Comparison of ENCODE assay signal across 20 mouse cellular contexts in the genomic region with DNA sequence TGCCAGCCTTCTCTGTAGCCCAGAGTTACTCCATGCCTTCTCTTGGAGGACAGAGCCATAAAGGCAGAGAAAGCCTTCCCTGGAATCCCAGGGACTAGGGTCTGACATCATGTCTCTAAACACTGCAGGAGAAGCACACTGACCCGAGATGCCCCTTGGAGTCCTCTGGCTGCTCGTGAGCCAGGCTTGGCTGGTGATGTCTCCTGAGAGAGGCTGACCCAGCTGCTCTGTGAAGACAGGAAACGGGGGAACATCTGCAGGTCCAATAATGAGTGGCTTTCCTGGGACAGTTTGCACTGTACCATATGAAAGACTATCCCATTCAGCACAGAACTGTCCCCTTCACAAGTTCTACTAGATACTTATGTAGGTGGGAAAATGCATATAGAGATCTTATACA.
DNase-seq lines count a peak whose midpoint lies in the region; ATAC-seq lines count a peak whose summit lies in the region.
"Had no signal": no experiment of that assay in that cellular context is flagged by ENCODE, and none has a peak within 500 bp of the region (broad histone marks: within the 10 kb centered on the region; RNA-seq: fewer than 3 reads in every experiment).

No protein-coding gene starts in this region.

- intact Hi-C loops in gastrocnemius, postnatal 14 days (cut with DNase I; ENCODE audit: low total_unique reads) = no loop called here

- no peaks in the 10 kb centered on the region for H3K27me3 ChIP-seq in limb, embryonic 13.5 days
- no peaks in the 10 kb centered on the region for H3K27me3 ChIP-seq in limb, embryonic 10.5 days (ENCODE audit: low read depth, poor library complexity, severe bottlenecking)
- H3K27me3 ChIP-seq: embryonic facial prominence, embryonic 12.5 days; liver, embryonic 13.5 days; midbrain, embryonic 12.5 days; neural tube, embryonic 12.5 days had no signal

- no peak overlapping the region for H3K9ac ChIP-seq in limb, embryonic 13.5 days
- H3K9ac ChIP-seq: embryonic facial prominence, embryonic 12.5 days; liver, embryonic 13.5 days; midbrain, embryonic 12.5 days; neural tube, embryonic 12.5 days had no signal

- H3K36me3 ChIP-seq in limb, embryonic 13.5 days = peaks cover 4% of the 10 kb centered on the region; the same call in 1 of the 2 replicates
- 0 out of 2 replicates have a peak, but pooled peaks cover 3% of the 10 kb centered on the region for H3K36me3 ChIP-seq in limb, embryonic 10.5 days
- H3K36me3 ChIP-seq: embryonic facial prominence, embryonic 12.5 days; liver, embryonic 13.5 days; midbrain, embryonic 12.5 days; neural tube, embryonic 12.5 days had no signal

- WGBS in limb, embryonic 13.5 days = 48% methylated on average over 3 of the region's 3 CpGs
- 60% methylated on average over 3 of the region's 3 CpGs for WGBS in limb, embryonic 10.5 days

- peak overlapping the region; percentile 58; the same call in 1 of the 2 replicates for H3K27ac ChIP-seq in limb, embryonic 13.5 days
- H3K27ac ChIP-seq in limb, embryonic 10.5 days = no peak overlapping the region
- H3K27ac ChIP-seq: embryonic facial prominence, embryonic 12.5 days; liver, embryonic 13.5 days; macrophage; midbrain, embryonic 12.5 days; neural tube, embryonic 12.5 days had no signal

- H3K9me3 ChIP-seq in limb, embryonic 13.5 days = no peaks in the 10 kb centered on the region
- H3K9me3 ChIP-seq in limb, embryonic 10.5 days (replicated peaks) = no peaks in the 10 kb centered on the region
- H3K9me3 ChIP-seq: embryonic facial prominence, embryonic 12.5 days; liver, embryonic 13.5 days; midbrain, embryonic 12.5 days; neural tube, embryonic 12.5 days had no signal

- no peak overlapping the region for H3K4me2 ChIP-seq in limb, embryonic 13.5 days (replicated peaks)
- H3K4me2 ChIP-seq: embryonic facial prominence, embryonic 12.5 days; liver, embryonic 13.5 days; midbrain, embryonic 12.5 days; neural tube, embryonic 12.5 days had no signal

- peaks cover 18% of the 10 kb centered on the region for H3K4me1 ChIP-seq in limb, embryonic 13.5 days
- H3K4me1 ChIP-seq in limb, embryonic 10.5 days = 0 out of 2 replicates have a peak, but pooled peaks cover 9% of the 10 kb centered on the region
- H3K4me1 ChIP-seq: neural tube, embryonic 12.5 days had no signal

- ATAC-seq in limb, embryonic 13.5 days (ENCODE audit: low FRiP score, low read depth) = no peak
- ATAC-seq in monocyte, adult 5-6 weeks (replicated peaks; ENCODE audit: insufficient number of reproducible peaks, low FRiP score, low TSS enrichment, poor library complexity, severe bottlenecking) = no peak
- ATAC-seq: forebrain, embryonic 14.5 days had no signal

- DNase-seq in embryo, embryonic 10 days (ENCODE audit: low spot score) = peak; percentile 28
- no peak for DNase-seq in embryo, embryonic 9.5 days (ENCODE audit: extremely low spot score)
- no peak for DNase-seq in limb, embryonic 10.5 days (ENCODE audit: low spot score)
- DNase-seq in gastrocnemius, postnatal 14 days = peak; percentile 74
- DNase-seq in heart, postnatal 4 days = peak; percentile 37
- DNase-seq in Muller cell, postnatal 12 days (ENCODE audit: inconsistent ontology term) = no peak
- DNase-seq: cerebellum, adult 18-20 months; cerebellum, postnatal 36 days; kidney, adult 2 months; kidney, postnatal 14 days; liver, embryonic 13.5 days; thymus, postnatal 36 days had no signal

- H3K4me3 ChIP-seq in limb, embryonic 13.5 days = no peak overlapping the region
- H3K4me3 ChIP-seq in limb, embryonic 10.5 days = no peak overlapping the region
- H3K4me3 ChIP-seq: embryonic facial prominence, embryonic 12.5 days; erythroblast, embryonic 14.5 days; liver, embryonic 13.5 days; midbrain, embryonic 12.5 days; neural tube, embryonic 12.5 days had no signal

Comparison
In these comparisons a context has a peak if more than half of its experiments do, and no peak if none do; other contexts are left out.
1. DNase-seq: peak in embryo, embryonic 10 days (single experiment), gastrocnemius, postnatal 14 days (single experiment) and heart, postnatal 4 days (single experiment); none in embryo, embryonic 9.5 days (single experiment), limb, embryonic 10.5 days (single experiment) and Muller cell, postnatal 12 days (single experiment).